Mouse (Mus musculus) urinary bladder, postnatal 36 days (tissue): ENCODE measurements around the gene Ano6.
A peak's percentile ranks its signal among the peaks of the same experiment; 100 is the strongest.

Source experiments
- DNase-seq, 2 experiments: peaks; one replicate each; pipeline ENCODE4 v3.0.0; 2022; ENCODE audit warnings: low spot score in 2 of 2, mixed read lengths in 1 of 2

The Ano6 gene

DNA sequence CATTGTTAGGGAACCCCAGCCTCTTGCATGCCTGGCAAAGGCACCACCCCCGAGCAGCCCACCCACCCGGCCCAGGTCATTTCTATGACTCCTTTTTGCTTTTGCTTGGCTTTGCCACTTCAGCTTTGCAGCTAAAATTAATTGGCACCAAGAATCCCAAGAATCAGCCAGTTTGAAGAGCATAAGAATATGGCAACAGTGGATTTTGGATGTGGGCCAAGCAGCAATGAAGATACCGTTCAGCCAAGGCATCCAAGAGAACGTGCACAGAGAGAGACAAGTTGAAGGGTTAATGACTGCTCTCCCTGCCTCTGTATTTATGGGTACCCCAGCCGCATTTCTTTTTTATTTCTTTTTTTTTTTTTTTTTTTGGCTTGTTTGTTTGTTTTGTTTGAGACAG lies 5.4 kb downstream of the Ano6 start:
- DNase-seq: no peak

DNA sequence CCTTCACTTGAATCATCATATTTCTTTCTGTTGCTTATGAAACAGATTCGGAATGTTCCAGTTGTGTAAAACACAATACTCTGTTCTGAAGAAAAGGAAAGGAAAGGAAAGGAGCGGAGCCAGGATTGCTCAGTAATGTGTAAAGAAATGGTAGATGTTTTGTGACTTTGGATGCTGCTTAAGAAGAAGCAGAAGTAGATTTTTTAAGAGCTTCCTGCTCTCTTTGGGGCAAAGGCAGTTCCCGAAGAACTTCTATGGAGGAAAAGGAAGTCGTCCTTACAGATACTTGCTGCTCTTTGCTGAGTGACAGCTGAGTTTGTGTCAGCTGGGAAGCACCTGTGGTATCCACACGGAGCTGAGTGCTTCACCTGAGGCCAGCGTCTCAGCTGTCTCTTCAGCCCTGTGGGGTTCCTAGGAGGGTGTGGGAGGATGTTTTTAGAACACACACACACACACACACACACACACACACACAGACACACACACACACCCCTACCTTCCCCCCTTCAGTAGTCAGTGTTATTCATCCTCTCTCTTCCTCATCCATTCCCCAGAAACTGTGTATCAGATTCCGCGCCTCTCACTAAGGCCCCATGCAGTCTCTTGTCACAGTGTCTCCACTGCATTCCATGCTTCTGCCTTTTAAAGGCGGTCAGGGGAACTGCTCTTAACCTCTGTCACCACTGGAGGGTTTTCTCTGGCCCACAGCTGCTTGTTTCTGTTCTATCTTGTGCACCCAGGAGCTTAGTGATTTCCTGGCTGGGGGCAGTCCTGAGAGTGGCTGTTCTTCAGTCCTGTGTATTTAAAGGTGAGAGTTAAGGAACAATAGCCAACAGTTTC lies 6.7 kb downstream of the Ano6 start:
- DNase-seq: no peak

- no peak for DNase-seq
Measured at GRCm38 (mm10) chr15:95798266-95798665, 7.6 kb downstream of the Ano6 start.

- DNase-seq: no peak
Measured at GRCm38 (mm10) chr15:95799632-95800031, 9.0 kb downstream of the Ano6 start.

DNA sequence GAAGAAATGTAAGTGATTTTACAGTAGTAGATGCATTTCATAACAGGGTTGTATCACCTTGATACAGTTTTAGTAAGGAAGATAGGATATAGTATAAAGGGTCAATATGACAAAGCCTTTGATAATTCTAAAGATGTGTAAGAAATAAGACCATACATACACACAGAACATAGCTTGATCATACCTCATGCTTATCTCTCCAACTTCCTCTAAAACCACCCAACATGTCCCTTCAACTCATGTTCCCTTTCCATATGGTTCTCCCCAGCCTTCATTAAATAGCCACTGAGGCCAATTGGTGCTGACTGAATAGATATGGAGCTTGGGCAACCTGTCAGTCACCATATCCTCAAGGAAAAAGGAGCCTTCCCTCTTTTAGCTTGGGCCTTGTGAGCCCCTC lies 9.4 kb downstream of the Ano6 start:
- DNase-seq: no peak

DNA sequence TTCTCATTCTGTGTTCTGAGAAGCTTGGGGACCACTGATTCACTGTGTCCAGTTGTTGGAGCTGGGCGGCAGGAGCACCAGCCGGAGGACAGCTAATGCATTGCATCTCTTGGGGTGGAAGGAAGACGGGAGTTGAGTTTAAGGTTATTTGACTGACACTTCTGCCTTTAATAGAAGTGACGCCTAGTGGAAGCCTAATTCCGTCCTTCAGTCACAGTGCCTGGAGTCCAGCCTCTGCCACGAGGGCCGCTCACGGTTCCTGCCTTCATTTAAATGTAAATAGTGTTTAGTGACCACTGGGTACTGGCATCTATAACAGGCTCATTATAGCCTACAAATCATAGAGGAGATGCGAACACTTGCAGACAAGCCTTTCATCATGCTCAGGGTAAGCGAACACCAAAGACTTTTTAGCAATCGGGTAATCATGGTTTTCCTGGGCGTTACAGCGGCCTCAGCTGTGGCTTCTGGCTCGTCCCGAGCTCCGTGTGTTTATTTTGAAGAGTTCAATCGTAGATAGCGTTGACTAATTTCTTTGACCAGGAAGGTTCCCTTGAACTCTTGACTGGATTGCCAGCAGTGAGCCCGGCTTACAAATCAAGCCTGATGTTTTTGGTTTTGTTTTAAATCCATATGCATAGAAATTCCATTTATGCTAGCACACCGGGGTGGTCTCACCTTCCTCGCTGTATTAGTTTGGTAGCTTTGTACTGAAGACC lies 10.8 kb downstream of the Ano6 start:
- DNase-seq: no peak

GRCm38 (mm10) chr15:95802140-95802539 lies 11.5 kb downstream of the Ano6 start:
- no peak for DNase-seq

GRCm38 (mm10) chr15:95802762-95803161 lies 12.1 kb downstream of the Ano6 start:
- DNase-seq: peak; percentile 45 to 72

GRCm38 (mm10) chr15:95803484-95803883 lies 12.8 kb downstream of the Ano6 start:
- DNase-seq: no peak

DNA sequence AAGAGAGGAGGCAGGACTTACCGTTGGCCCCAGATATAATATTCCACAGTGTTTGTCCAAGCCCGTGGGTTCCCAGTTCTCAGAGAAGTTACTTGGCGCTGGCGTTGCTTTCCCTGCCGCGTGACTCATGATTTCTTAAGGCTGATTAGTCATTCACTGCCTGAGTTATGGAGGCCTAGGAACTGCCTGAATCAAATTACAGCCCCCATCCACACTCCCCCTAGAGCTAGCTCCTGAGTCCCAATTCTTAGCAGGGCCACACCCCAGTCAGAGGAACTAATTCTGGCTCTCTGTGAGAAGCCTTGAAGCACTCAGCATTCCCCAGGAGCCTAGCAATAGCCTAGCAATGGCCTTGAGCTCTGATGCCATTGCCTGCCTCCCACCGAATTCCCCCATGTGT lies 13.6 kb downstream of the Ano6 start:
- peak; percentile 72 to 85 for DNase-seq

DNA sequence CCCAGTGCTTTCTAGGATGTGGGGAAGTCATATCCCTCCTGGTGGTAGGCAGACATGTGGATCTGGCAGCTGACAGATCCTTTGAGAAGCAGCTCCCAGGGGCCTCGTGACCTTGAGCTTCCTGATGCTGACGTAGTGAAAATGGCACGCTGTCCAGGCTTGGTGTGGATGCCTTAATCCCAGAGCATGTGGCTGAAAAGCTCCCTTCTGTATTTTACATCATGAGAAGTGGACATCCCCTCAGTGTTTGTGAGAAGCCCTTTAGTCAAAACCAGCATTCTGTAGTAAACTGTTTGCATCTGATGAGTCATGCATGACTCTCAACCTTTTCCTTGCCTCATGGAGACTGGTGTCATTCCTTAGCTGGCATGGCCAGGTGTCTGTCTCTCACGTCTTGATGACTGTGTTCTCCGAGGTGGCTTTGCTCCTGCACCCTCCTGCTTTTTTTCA lies 14.4 kb downstream of the Ano6 start:
- no peak for DNase-seq

- DNase-seq: no peak
Measured at GRCm38 (mm10) chr15:95807908-95808307, 17.3 kb downstream of the Ano6 start.

- DNase-seq: no peak
Measured at GRCm38 (mm10) chr15:95810357-95810761, 19.7 kb downstream of the Ano6 start.

DNA sequence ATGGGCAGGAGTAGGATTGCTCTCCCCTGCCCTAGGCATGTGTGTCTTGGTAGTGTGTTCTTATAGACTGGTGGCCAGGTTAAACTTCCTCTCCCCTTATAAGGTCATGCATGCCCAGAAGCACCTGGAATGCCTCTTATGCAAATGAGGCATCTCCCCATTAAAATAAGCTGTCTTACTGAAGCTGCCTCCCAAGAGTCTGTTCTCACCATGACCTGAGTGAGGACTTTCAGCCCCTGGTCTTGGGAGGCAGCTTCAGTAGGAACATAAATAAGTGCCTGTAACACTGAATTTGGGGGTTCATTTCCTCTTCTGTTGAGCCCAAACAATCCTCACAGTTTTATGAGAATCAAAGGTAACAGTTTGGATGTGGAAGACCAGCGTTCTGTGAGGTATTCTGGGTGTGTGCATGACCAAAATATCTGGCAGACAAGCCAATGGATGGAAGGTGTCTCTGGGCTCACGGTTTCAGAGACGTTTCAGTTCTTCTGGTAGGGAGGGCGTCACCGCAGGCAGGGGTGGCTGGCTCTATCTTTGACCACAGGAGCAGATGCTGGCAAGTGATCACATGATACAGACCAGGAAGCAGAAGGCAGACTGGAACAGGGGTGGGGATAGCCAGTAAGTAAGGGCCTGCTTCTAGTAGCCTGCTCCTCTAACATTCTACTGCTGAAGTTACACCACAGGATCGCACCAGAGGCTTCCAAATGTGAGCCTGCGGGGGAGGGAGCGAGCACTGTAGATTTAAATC lies 22.4 kb downstream of the Ano6 start:
- DNase-seq: no peak

DNA sequence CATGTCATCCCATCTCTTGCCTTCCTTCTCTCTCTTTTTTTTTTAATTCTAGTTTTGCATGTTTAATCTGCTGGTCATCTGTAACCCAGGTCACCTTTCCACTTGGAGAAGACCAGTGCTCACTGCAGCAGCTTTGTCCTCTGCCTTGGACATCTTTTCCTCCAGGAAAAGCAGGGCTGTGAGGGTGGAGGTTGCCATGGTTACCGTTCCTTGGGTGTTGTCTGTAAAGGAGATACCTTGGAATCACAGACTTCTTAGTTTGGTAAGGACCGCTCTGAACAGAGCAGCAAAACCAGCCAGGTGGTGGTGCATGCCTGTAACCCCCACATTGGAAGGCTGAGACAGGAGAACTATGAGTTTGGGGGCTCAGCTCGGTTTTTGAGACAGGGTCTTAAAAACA lies 26.9 kb downstream of the Ano6 start:
- no peak for DNase-seq

DNA sequence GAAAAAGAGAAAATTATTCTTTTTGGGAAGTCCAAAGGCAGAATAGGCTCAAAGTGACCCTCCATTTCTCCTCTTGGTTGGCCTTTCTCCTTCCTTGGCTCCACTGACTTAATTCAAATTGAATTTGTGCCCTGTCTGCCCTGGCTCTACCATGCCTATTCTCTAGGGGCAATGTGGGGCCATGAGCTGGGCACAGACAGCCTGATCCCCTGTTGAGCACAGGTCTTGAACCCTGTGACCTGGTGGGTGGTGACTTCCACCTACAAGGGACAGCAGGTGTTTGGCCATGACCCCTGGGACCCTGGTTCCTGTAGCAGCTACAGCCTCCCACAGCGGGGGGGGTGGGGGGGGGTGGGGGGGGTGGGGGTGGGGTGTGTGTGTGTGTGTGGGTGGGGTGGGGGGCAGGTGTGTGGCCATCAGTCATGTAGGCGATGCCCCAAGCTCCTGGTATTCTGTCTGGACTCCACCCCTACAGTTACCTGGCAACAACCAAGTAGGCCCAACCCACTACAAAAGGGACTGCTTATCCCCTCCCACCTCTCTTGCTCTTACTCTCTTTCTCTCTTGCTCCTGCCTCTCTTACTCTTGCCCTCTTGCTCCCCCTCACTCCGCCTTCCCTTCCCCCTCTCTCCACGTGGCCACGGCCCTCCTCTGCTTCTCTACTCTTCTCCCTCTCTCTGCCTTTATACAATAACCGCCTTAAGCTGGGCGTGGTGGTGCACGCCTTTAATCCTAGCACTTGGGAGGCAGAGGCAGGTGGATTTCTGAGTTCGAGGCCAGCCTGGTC lies 28.8 kb downstream of the Ano6 start:
- no peak for DNase-seq

GRCm38 (mm10) chr15:95820142-95820541 lies 29.5 kb downstream of the Ano6 start:
- no peak for DNase-seq

GRCm38 (mm10) chr15:95820678-95821077 lies 30.0 kb downstream of the Ano6 start:
- no peak for DNase-seq

DNA sequence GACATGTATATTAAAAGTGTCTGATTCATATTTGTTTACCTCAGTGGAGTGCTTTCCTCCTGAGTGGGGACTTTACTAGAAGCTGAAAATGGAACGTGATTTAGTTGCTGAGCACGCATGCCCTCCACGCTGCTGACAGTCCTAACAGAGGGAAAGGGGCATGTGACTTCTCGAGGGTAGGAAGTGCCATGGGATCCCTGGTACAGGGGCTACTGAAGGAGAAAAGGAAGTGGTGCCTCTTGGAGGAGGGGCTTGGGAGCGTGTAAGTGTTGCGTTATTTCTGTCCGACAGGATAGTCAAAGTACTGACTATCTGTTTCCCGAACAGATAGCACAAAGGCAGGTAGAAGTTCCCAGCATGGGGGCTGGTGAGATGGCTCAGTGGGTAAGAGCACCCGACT lies 31.5 kb downstream of the Ano6 start:
- DNase-seq: no peak

DNA sequence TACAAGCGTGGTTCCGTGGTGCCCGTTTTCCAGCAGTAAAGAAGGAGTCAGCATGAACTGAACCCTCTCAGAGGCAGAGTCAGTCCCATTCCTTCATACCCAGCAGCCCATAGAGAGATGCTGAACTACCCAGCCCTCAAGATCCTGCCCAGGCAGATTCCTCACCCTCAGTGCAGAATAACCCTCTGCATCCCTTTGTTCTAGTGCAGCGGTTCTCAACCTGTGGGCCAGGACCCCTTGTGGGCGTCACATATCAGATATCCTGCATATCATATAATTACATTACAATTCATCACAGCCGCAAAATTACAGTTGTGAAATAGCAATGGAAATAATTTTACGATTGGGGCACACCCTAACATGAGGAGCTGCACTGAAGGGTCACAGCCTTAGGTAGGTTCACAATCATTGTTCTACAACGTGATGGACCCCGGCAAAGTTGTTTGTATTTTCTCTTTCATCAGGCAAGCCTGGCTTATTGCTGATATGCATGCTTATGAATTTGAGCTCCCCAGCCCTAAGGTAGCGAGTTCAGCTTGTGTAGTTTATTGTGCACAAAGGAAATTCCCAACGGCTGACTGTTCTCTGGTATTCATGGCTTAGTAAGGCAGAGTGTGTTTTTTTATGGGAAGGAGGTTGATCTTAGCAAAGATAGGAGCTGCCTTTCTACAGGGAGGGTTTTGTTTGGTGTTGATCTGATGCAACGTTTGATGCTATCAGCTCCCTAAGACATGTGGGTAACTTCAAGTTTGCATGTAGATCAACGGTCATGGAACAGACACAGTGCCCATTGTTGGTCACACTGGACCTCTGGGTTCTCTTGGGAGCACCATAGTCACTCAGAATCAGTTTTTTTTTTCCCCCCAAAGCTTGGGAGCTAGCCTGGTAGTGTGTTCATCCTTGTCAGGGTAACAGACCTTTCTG lies 33.0 kb downstream of the Ano6 start:
- no peak for DNase-seq

DNA sequence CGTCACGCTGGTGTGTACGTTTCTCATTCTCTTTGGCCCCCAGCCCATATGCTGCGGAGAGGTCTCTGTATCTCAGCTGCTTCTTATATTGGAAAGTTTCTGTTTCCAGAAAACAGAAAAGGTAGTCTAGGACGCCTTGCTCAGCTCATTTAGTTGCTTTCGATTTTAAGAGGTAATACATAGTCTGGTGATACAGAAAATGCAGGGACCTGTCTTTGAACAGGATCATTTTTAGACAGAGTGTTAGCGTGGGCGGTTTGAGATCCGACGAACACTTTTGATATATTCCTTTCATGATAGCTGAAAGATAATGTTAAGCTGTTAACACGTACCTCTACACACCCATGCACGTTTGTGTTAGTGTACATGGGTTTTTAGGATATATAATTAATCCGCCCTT lies 35.9 kb downstream of the Ano6 start:
- DNase-seq: no peak
